Comparison of ENCODE assay signal across 7 mouse cellular contexts in genomic region chr13:3515351-3515750, GRCm38 (mm10). TPM values are rescaled to one million over a fixed set of nuclear protein-coding genes. Genes with fewer than 3 reads are reported as not detected.
DNase-seq lines count a peak whose midpoint lies in the region; ATAC-seq and TF ChIP-seq lines count a peak whose summit lies in the region.
"Not testable (repeated sequence)": the region's sequence is repeated elsewhere in the genome, so short reads cannot be mapped to it uniquely, and the experiment has no call there.

No protein-coding gene starts in this region.

- not testable (repeated sequence) for TF ChIP-seq EP300 in CH12.LX (IDR thresholded peaks at IDR 0.05; ENCODE audit: low read length); liver, postnatal 0 days (IDR thresholded peaks at IDR 0.05; ENCODE audit: low read depth)

- not testable (repeated sequence) for H3K79me2 ChIP-seq in CH12.LX (replicated peaks; ENCODE audit: control insufficient read depth, extremely low read depth, insufficient read depth, poor library complexity, severe bottlenecking)

- not testable (repeated sequence) for H3K36me3 ChIP-seq in CH12.LX (replicated peaks in 1 of 2; ENCODE audit: control insufficient read depth in 1 of 2, insufficient read depth in 1 of 2, low read length in 1 of 2); kidney, adult 2 months (ENCODE audit: control insufficient read depth, insufficient read depth, low read length); liver, postnatal 0 days (replicated peaks; ENCODE audit: insufficient read depth, low read length); midbrain, postnatal 0 days (ENCODE audit: insufficient read depth, low read length)

- not testable (repeated sequence) for H3K9ac ChIP-seq in CH12.LX (ENCODE audit: insufficient read depth, low read depth); liver, postnatal 0 days (replicated peaks); midbrain, postnatal 0 days (replicated peaks; ENCODE audit: low read length, poor library complexity, severe bottlenecking)

- not testable (repeated sequence) for TF ChIP-seq POLR2A in CH12.LX (IDR thresholded peaks at IDR 0.05; ENCODE audit: low read depth, low read length); embryonic fibroblast, embryonic 13.5 days (IDR thresholded peaks at IDR 0.05; ENCODE audit: low read depth, low read length); kidney, adult 2 months (IDR thresholded peaks at IDR 0.05; ENCODE audit: low read depth, low read length)

- H3K27ac ChIP-seq in CH12.LX (ENCODE audit: insufficient read depth, low read depth); embryonic fibroblast, embryonic 13.5 days (ENCODE audit: insufficient read depth, low read length); kidney, adult 2 months (ENCODE audit: insufficient read depth, low read depth, low read length); liver, postnatal 0 days (ENCODE audit: low read depth); midbrain, postnatal 0 days (ENCODE audit: low read depth, low read length): not testable (repeated sequence)

- not testable (repeated sequence) for H3K4me2 ChIP-seq in CH12.LX (ENCODE audit: insufficient read depth, low read depth, poor library complexity, severe bottlenecking); liver, postnatal 0 days (ENCODE audit: low read depth, low read length); midbrain, postnatal 0 days (ENCODE audit: low read depth, low read length, poor library complexity, severe bottlenecking)

- not testable (repeated sequence) for H3K4me1 ChIP-seq in CH12.LX (ENCODE audit: control insufficient read depth in 1 of 2, insufficient read depth in 2 of 2); embryonic fibroblast, embryonic 13.5 days (ENCODE audit: control insufficient read depth, insufficient read depth, low read length); kidney, adult 2 months (ENCODE audit: control insufficient read depth, insufficient read depth, low read length); liver, postnatal 0 days (ENCODE audit: insufficient read depth); midbrain, postnatal 0 days (ENCODE audit: insufficient read depth, low read length)

- DNase-seq in CH12.LX (ENCODE audit: extremely low read depth); liver, postnatal 0 days; midbrain, postnatal 0 days (ENCODE audit: low spot score): not testable (repeated sequence)
- peak; percentile 55 for DNase-seq in ZHBTc4 (ENCODE audit: low read depth, low spot score)
- peak; percentile 16 for DNase-seq in kidney, adult 2 months
- DNase-seq in thymus, postnatal 14 days = peak; percentile 37

- WGBS in kidney, adult 2 months = 80% methylated on average over 6 of the region's 6 CpGs
- 76% methylated on average over 6 of the region's 6 CpGs for WGBS in liver, postnatal 0 days (ENCODE audit: insufficient replicate concordance)
- 80% methylated on average over 6 of the region's 6 CpGs for WGBS in midbrain, postnatal 0 days

- peak; percentile 51 for TF ChIP-seq RAD21 in CH12.LX (IDR thresholded peaks at IDR 0.05; ENCODE audit: low read depth, low read length)

- in situ Hi-C loops in CH12.LX (cut with MboI; ENCODE audit: low pct_ligation_motif_present, low pct_unique_long_range_greater_than_20kb, low sequenced_read_pairs) = not testable (repeated sequence)

- TF ChIP-seq CTCF in CH12.LX (conservative IDR thresholded peaks at IDR 0.05 in 1 of 2, IDR thresholded peaks at IDR 0.05 in 1 of 2; ENCODE audit: low read depth in 2 of 2, low read length in 2 of 2) = peak; percentile 17 to 64; a peak in 3 of 4 replicates
- TF ChIP-seq CTCF in embryonic fibroblast, embryonic 13.5 days (IDR thresholded peaks at IDR 0.05; ENCODE audit: borderline replicate concordance, insufficient read depth, low read length) = peak; percentile 19; the same call in 1 of the 2 replicates
- TF ChIP-seq CTCF in kidney, adult 2 months (conservative IDR thresholded peaks at IDR 0.05; ENCODE audit: insufficient read depth, insufficient read length, low read depth, low read length) = peak; percentile 54
- peak; percentile 51 for TF ChIP-seq CTCF in liver, postnatal 0 days (IDR thresholded peaks at IDR 0.05; ENCODE audit: low read depth)
- TF ChIP-seq CTCF in midbrain, postnatal 0 days (IDR thresholded peaks at IDR 0.05) = peak; percentile 32

- H3K9me3 ChIP-seq in CH12.LX (replicated peaks; ENCODE audit: low read length); liver, postnatal 0 days (ENCODE audit: low read length); midbrain, postnatal 0 days (ENCODE audit: low read length): not testable (repeated sequence)

- not testable (repeated sequence) for ATAC-seq in liver, postnatal 0 days; midbrain, postnatal 0 days (ENCODE audit: low FRiP score)

- not testable (repeated sequence) for H3K27me3 ChIP-seq in CH12.LX (replicated peaks); kidney, adult 2 months (replicated peaks; ENCODE audit: control insufficient read depth, insufficient read depth, low read length); liver, postnatal 0 days (ENCODE audit: insufficient read depth, low read length); midbrain, postnatal 0 days (ENCODE audit: insufficient read depth, low read length)

- not testable (repeated sequence) for H3K4me3 ChIP-seq in CH12.LX (replicated peaks in 1 of 3; ENCODE audit: low read depth in 2 of 3, low read length in 2 of 3, poor library complexity in 1 of 3); embryonic fibroblast, embryonic 13.5 days (ENCODE audit: insufficient read depth, low read length); kidney, adult 2 months (ENCODE audit: insufficient read depth, low read depth, low read length); liver, postnatal 0 days (ENCODE audit: low read depth, low read length); midbrain, postnatal 0 days (ENCODE audit: low read depth, low read length)

- dilution Hi-C loops in CH12.LX (cut with MboI; ENCODE audit: extremely low pct_ligation_motif_present, extremely low pct_unique_long_range_greater_than_20kb, low sequenced_read_pairs) = not testable (repeated sequence)

TF ChIP-seq in CH12.LX, 34 proteins besides CTCF, POLR2A, EP300 and RAD21:
- peak; percentile 63 for TF ChIP-seq SMC3 (IDR thresholded peaks at IDR 0.05; ENCODE audit: low read depth, low read length)

RNA-seq across cellular contexts. Expression of gene Gdi2, which starts 22.5 kb away (rescaled TPM):
- total RNA-seq in CH12.LX (2012; rRNA removed) = 249 and 263 TPM in 2 replicates
- 609 and 719 TPM in 2 replicates for total RNA-seq in CH12.LX (2014; rRNA removed)
- polyA plus RNA-seq in CH12.LX (2012; ENCODE audit: insufficient read length, low read depth) = 628 and 655 TPM in 2 replicates
- 867 and 944 TPM in 2 replicates for polyA plus RNA-seq in embryonic fibroblast, embryonic 13.5 days (2011; ENCODE audit: insufficient read length, low read depth, missing spikeins)
- polyA plus RNA-seq in kidney, adult 2 months (2012; rRNA removed) = 159 and 174 TPM in 2 replicates
- 189 and 191 TPM in 2 replicates for polyA plus RNA-seq in liver, postnatal 0 days (2015; fragmentation: Nextera tagmentation; extraction: Ambion mirVana)
- 220 and 259 TPM in 2 replicates for total RNA-seq in midbrain, postnatal 0 days (2014; rRNA removed)
- 370 and 371 TPM in 2 replicates for polyA plus RNA-seq in midbrain, postnatal 0 days (2015; fragmentation: Nextera tagmentation; extraction: Ambion mirVana)
